Mouse (Mus musculus): ENCODE results near the gene Gabrb1. TPM values are rescaled to one million over a fixed set of nuclear protein-coding genes. Genes with fewer than 3 reads are reported as not detected.
A peak's percentile ranks its signal among the peaks of the same experiment; 100 is the strongest.

Gabrb1 gene
- total and polyA plus RNA-seq, 3 experiments: 0.03 TPM; not detected in 2

- no peaks in the 10 kb centered on the region; the same call in 1 of the 2 replicates for H3K79me2 ChIP-seq (ENCODE audit: control insufficient read depth, insufficient read depth, low read length, poor library complexity)
These were observed 524.9 kb downstream of the Gabrb1 start for GRCm38 (mm10) chr5:72182804-72183203.

GRCm38 (mm10) chr5:72183929-72184328 lies 526.0 kb downstream of the Gabrb1 start:
- Histone ChIP-seq H3K9me3 (replicated peaks; ENCODE audit: insufficient read depth, low read length) (no peaks in the 10 kb centered on the region), H3K9ac (ENCODE audit: control insufficient read depth, low read depth, low read length, poor library complexity, severe bottlenecking) (peak overlapping the region; percentile 79), H3K4me3 (ENCODE audit: control insufficient read depth in 1 of 2, insufficient read depth in 1 of 2, low read depth in 2 of 2, low read length in 2 of 2) (peak overlapping the region; percentile 63 to 81), H3K79me2 (ENCODE audit: control insufficient read depth, insufficient read depth, low read length, poor library complexity) (no peaks in the 10 kb centered on the region; the same call in 1 of the 2 replicates), H3K36me3 (ENCODE audit: control insufficient read depth in 1 of 2, insufficient read depth in 2 of 2, low read length in 2 of 2) (peaks cover 0 to 24% of the 10 kb centered on the region in 2 experiments; a peak in 2 of 4 replicates), H3K27ac (ENCODE audit: control insufficient read depth, low read depth, low read length) (peak overlapping the region; percentile 98), H3K4me1 (ENCODE audit: control insufficient read depth in 1 of 2, insufficient read depth in 2 of 2, low read length in 2 of 2) (peaks cover 18 to 30% of the 10 kb centered on the region in 2 experiments), H3K27me3 (ENCODE audit: control insufficient read depth in 1 of 2, insufficient read depth in 2 of 2, low read length in 2 of 2) (no peaks in the 10 kb centered on the region)
- peak; percentile 93 for DNase-seq (ENCODE audit: low read depth, low spot score)
- TF ChIP-seq CTCF (IDR thresholded peaks at IDR 0.05 in 2 of 3, conservative IDR thresholded peaks at IDR 0.05 in 1 of 3; ENCODE audit: control insufficient read depth in 1 of 3, insufficient read depth in 1 of 3, low read depth in 2 of 3, low read length in 3 of 3, poor library complexity in 1 of 3, severe bottlenecking in 1 of 3): no peak
- TF ChIP-seq E2F4 (IDR thresholded peaks at IDR 0.05; ENCODE audit: borderline replicate concordance, low read depth, low read length): no peak
- TF ChIP-seq ELF1 (IDR thresholded peaks at IDR 0.05; ENCODE audit: low read depth, low read length): peak; percentile 61
- TF ChIP-seq POLR2AphosphoS5 (IDR thresholded peaks at IDR 0.05; ENCODE audit: borderline replicate concordance, low read depth, low read length): no peak
- TF ChIP-seq ZMIZ1 (IDR thresholded peaks at IDR 0.05; ENCODE audit: low read depth, low read length): peak; percentile 99
- peak; percentile 13; the same call in 1 of the 2 replicates for TF ChIP-seq TAL1 (IDR thresholded peaks at IDR 0.05; ENCODE audit: low read length)
- no peak for TF ChIP-seq MXI1 (IDR thresholded peaks at IDR 0.05; ENCODE audit: low read depth, low read length)
- TF ChIP-seq GABPA (IDR thresholded peaks at IDR 0.05; ENCODE audit: low read depth, low read length): no peak
- peak in 1 of 2 experiments; percentile 95; a peak in 2 of 4 replicates for TF ChIP-seq POLR2A (IDR thresholded peaks at IDR 0.05; ENCODE audit: control insufficient read depth in 1 of 2, insufficient read depth in 1 of 2, low read depth in 1 of 2, low read length in 2 of 2, poor library complexity in 1 of 2)
- TF ChIP-seq ZC3H11A (IDR thresholded peaks at IDR 0.05; ENCODE audit: low read depth, low read length): no peak
- TF ChIP-seq HCFC1 (IDR thresholded peaks at IDR 0.05; ENCODE audit: low read depth, low read length): peak; percentile 60
- no peak for TF ChIP-seq MEF2A (IDR thresholded peaks at IDR 0.05; ENCODE audit: extremely low read depth, insufficient replicate concordance, low read depth, low read length, poor library complexity, severe bottlenecking)
- peak; percentile 95 for TF ChIP-seq GATA1 (IDR thresholded peaks at IDR 0.05; ENCODE audit: low read depth, low read length)
- TF ChIP-seq ZNF384 (IDR thresholded peaks at IDR 0.05; ENCODE audit: low read depth, low read length): peak; percentile 68
- TF ChIP-seq NRF1 (IDR thresholded peaks at IDR 0.05; ENCODE audit: insufficient read depth, low read depth, low read length, poor library complexity, severe bottlenecking): no peak
- TF ChIP-seq EP300 (IDR thresholded peaks at IDR 0.05; ENCODE audit: low read depth in 1 of 2, low read length in 2 of 2): peak; percentile 80
- peak; percentile 51; the same call in 1 of the 2 replicates for TF ChIP-seq MAX (IDR thresholded peaks at IDR 0.05; ENCODE audit: low read length)
- peak; percentile 82 for TF ChIP-seq ETS1 (IDR thresholded peaks at IDR 0.05; ENCODE audit: low read depth, low read length)
- peak; percentile 70; the same call in 1 of the 2 replicates for TF ChIP-seq RCOR1 (IDR thresholded peaks at IDR 0.05; ENCODE audit: low read depth, low read length)
- TF ChIP-seq USF1 (IDR thresholded peaks at IDR 0.05; ENCODE audit: low read depth, low read length): no peak
- TF ChIP-seq TBP (IDR thresholded peaks at IDR 0.05; ENCODE audit: low read depth, low read length): peak; percentile 97

More at GRCm38 (mm10) chr5:72182804-72183203, 524.9 kb downstream of the Gabrb1 start:
- Histone ChIP-seq H3K9me3 (replicated peaks; ENCODE audit: insufficient read depth, low read length) (no peaks in the 10 kb centered on the region), H3K27ac (ENCODE audit: control insufficient read depth, low read depth, low read length) (peak overlapping the region; percentile 98), H3K4me1 (ENCODE audit: control insufficient read depth in 1 of 2, insufficient read depth in 2 of 2, low read length in 2 of 2) (peaks cover 18 to 30% of the 10 kb centered on the region in 2 experiments), H3K4me3 (ENCODE audit: control insufficient read depth in 1 of 2, insufficient read depth in 1 of 2, low read depth in 2 of 2, low read length in 2 of 2) (peak overlapping the region; percentile 63 to 81), H3K27me3 (ENCODE audit: control insufficient read depth in 1 of 2, insufficient read depth in 2 of 2, low read length in 2 of 2) (no peaks in the 10 kb centered on the region), H3K36me3 (ENCODE audit: control insufficient read depth in 1 of 2, insufficient read depth in 2 of 2, low read length in 2 of 2) (peaks cover 0 to 24% of the 10 kb centered on the region in 2 experiments; a peak in 2 of 4 replicates), H3K9ac (ENCODE audit: control insufficient read depth, low read depth, low read length, poor library complexity, severe bottlenecking) (peak overlapping the region; percentile 76)
- TF ChIP-seq NRF1 (IDR thresholded peaks at IDR 0.05; ENCODE audit: insufficient read depth, low read depth, low read length, poor library complexity, severe bottlenecking): peak; percentile 44; the same call in 1 of the 2 replicates
- TF ChIP-seq E2F4 (IDR thresholded peaks at IDR 0.05; ENCODE audit: borderline replicate concordance, low read depth, low read length): no peak
- peak; percentile 48 for TF ChIP-seq HCFC1 (IDR thresholded peaks at IDR 0.05; ENCODE audit: low read depth, low read length)
- peak; percentile 93 for TF ChIP-seq ZMIZ1 (IDR thresholded peaks at IDR 0.05; ENCODE audit: low read depth, low read length)
- peak; percentile 80 to 81 for TF ChIP-seq EP300 (IDR thresholded peaks at IDR 0.05; ENCODE audit: low read depth in 1 of 2, low read length in 2 of 2)
- TF ChIP-seq SIN3A (IDR thresholded peaks at IDR 0.05; ENCODE audit: low read length): peak; percentile 63; the same call in 1 of the 2 replicates
- TF ChIP-seq CHD2 (IDR thresholded peaks at IDR 0.05; ENCODE audit: low read length): no peak
- peak; percentile 80 for TF ChIP-seq MXI1 (IDR thresholded peaks at IDR 0.05; ENCODE audit: low read depth, low read length)
- TF ChIP-seq MAX (IDR thresholded peaks at IDR 0.05; ENCODE audit: low read length): no peak
- peak; percentile 55; the same call in 1 of the 2 replicates for TF ChIP-seq RCOR1 (IDR thresholded peaks at IDR 0.05; ENCODE audit: low read depth, low read length)
- TF ChIP-seq TBP (IDR thresholded peaks at IDR 0.05; ENCODE audit: low read depth, low read length): peak; percentile 89
- TF ChIP-seq SMC3 (IDR thresholded peaks at IDR 0.05; ENCODE audit: low read depth, low read length): 0 out of 2 replicates have a peak, but pooled peaks have one; percentile 6
- TF ChIP-seq POLR2AphosphoS5 (IDR thresholded peaks at IDR 0.05; ENCODE audit: borderline replicate concordance, low read depth, low read length): peak; percentile 38; the same call in 1 of the 2 replicates
- peak; percentile 39; the same call in 1 of the 2 replicates for TF ChIP-seq POLR2AphosphoS2 (IDR thresholded peaks at IDR 0.05; ENCODE audit: low read length)
- TF ChIP-seq CHD1 (IDR thresholded peaks at IDR 0.05; ENCODE audit: low read depth, low read length): 0 out of 2 replicates have a peak, but pooled peaks have one; percentile 28
- peak; percentile 59 for TF ChIP-seq TCF12 (IDR thresholded peaks at IDR 0.05; ENCODE audit: low read depth, low read length)
- TF ChIP-seq GATA1 (IDR thresholded peaks at IDR 0.05; ENCODE audit: low read depth, low read length): peak; percentile 31; the same call in 1 of the 2 replicates
- TF ChIP-seq POLR2A (IDR thresholded peaks at IDR 0.05; ENCODE audit: control insufficient read depth in 1 of 2, insufficient read depth in 1 of 2, low read depth in 1 of 2, low read length in 2 of 2, poor library complexity in 1 of 2): peak; percentile 56 to 92
- peak; percentile 84 for TF ChIP-seq ETS1 (IDR thresholded peaks at IDR 0.05; ENCODE audit: low read depth, low read length)
- no peak for TF ChIP-seq ZKSCAN1 (IDR thresholded peaks at IDR 0.05; ENCODE audit: low read depth, low read length)
- TF ChIP-seq NELFE (IDR thresholded peaks at IDR 0.05; ENCODE audit: low read depth, low read length): peak; percentile 81
- no peak for TF ChIP-seq CTCF (IDR thresholded peaks at IDR 0.05 in 2 of 3, conservative IDR thresholded peaks at IDR 0.05 in 1 of 3; ENCODE audit: control insufficient read depth in 1 of 3, insufficient read depth in 1 of 3, low read depth in 2 of 3, low read length in 3 of 3, poor library complexity in 1 of 3, severe bottlenecking in 1 of 3)
- peak; percentile 75 for TF ChIP-seq ELF1 (IDR thresholded peaks at IDR 0.05; ENCODE audit: low read depth, low read length)
- DNase-seq (ENCODE audit: low read depth, low spot score): peak; percentile 94

Measured in MEL (cell line).